Mouse (Mus musculus) midbrain, postnatal 0 days (tissue): ENCODE results near the gene Ptpn12. TPM values are rescaled to one million over a fixed set of nuclear protein-coding genes. Genes with fewer than 3 reads are reported as not detected.

Source experiments
- ATAC-seq: fragments of 200-750 bp; cut with Nextera tagmentation; 2 replicates; pipeline ENCODE4 v1.8.0; 2017; ENCODE audit warnings: moderate number of reproducible peaks, mild to moderate bottlenecking, moderate TSS enrichment, moderate library complexity; ENCODE audit not compliant: low FRiP score
- DNase-seq: peaks from one replicate; pipeline ENCODE4 v3.0.0-alpha.2; 2015; ENCODE audit warnings: low spot score
- H3K27ac ChIP-seq: fragments of 300-500 bp; sonication (generic); 2 replicates; pipeline ENCODE4 v1.5.1; 2014; ENCODE audit warnings: low read depth, mild to moderate bottlenecking, low read length, mixed read lengths
- H3K27me3 ChIP-seq: fragments of 300-500 bp; sonication (generic); 2 replicates; pipeline ENCODE4 v1.6.1; 2014; ENCODE audit warnings: low read length, control low read depth, mixed read lengths; ENCODE audit not compliant: insufficient read depth
- H3K36me3 ChIP-seq: fragments of 300-500 bp; sonication (generic); 2 replicates; pipeline ENCODE4 v1.6.1; 2014; ENCODE audit warnings: low read length, control low read depth, mixed read lengths; ENCODE audit not compliant: insufficient read depth
- H3K4me1 ChIP-seq: fragments of 300-500 bp; sonication (generic); 2 replicates; pipeline ENCODE4 v1.6.1; 2014; ENCODE audit warnings: mild to moderate bottlenecking, control low read depth, antibody characterized with exemption, low read length, mixed read lengths; ENCODE audit not compliant: insufficient read depth
- H3K4me2 ChIP-seq: fragments of 300-500 bp; sonication (generic); 2 replicates; pipeline ENCODE4 v1.6.1; 2014; ENCODE audit warnings: low read depth, mild to moderate bottlenecking, low read length, mixed read lengths; ENCODE audit not compliant: poor library complexity, severe bottlenecking
- H3K4me3 ChIP-seq: fragments of 300-500 bp; sonication (generic); 2 replicates; pipeline ENCODE4 v1.5.1; 2014; ENCODE audit warnings: low read depth, mild to moderate bottlenecking, low read length, moderate library complexity
- H3K9ac ChIP-seq: fragments of 300-500 bp; sonication (generic); replicated peaks from 2 replicates; pipeline ENCODE4 v1.6.1; 2014; ENCODE audit warnings: mild to moderate bottlenecking, low read length, moderate library complexity, mixed read lengths; ENCODE audit not compliant: poor library complexity, severe bottlenecking
- H3K9me3 ChIP-seq: fragments of 300-500 bp; sonication (generic); 2 replicates; pipeline ENCODE4 v1.6.1; 2016; ENCODE audit warnings: low read length, control low read depth
- CTCF ChIP-seq: IDR thresholded peaks from 2 replicates; pipeline ENCODE4 v1.5.1; 2016; ENCODE audit warnings: antibody characterized with exemption, mild to moderate bottlenecking
- WGBS: fragments of 180-500 bp; shearing (Covaris S2); extraction: QIAGEN DNeasy Blood & Tissue Kit; methylation state at CpG from one replicate; pipeline ENCODE4 v1.1.7; 2014; 5-methylcytosine and 5-hydroxymethylcytosine counted together
- polyA plus RNA-seq: library from polyadenylated mRNA; unstranded; fragments of >200 nt; fragmentation: Nextera tagmentation; extraction: Ambion mirVana; gene quantifications from 2 replicates; pipeline ENCODE4 v1.2.1, GENCODE M21; 2015
- total RNA-seq: library from RNA; depleted of rRNA; stranded (reverse); fragments of >200 nt; gene quantifications from 2 replicates; pipeline ENCODE4 v1.2.3, GENCODE M21; 2014

Ptpn12 gene
- total and polyA plus RNA-seq, 2 experiments from 2014 or later: 10.8 to 28.2 TPM

- no peaks in the 10 kb centered on the region for H3K27me3 ChIP-seq
- no peaks in the 10 kb centered on the region for H3K36me3 ChIP-seq
- no peaks in the 10 kb centered on the region for H3K9me3 ChIP-seq
- no peak overlapping the region for H3K27ac ChIP-seq
- no peak overlapping the region for H3K4me2 ChIP-seq
- H3K9ac ChIP-seq: no peak overlapping the region
- no peak overlapping the region for H3K4me3 ChIP-seq
- peaks cover 3% of the 10 kb centered on the region; the same call in 1 of the 2 replicates for H3K4me1 ChIP-seq
- 91% methylated on average over 4 of the region's 4 CpGs for WGBS
- TF ChIP-seq CTCF: no peak
- ATAC-seq (no peak), DNase-seq (no peak)
Observed at GRCm38 (mm10) chr5:21047114-21047513, 8.6 kb downstream of the Ptpn12 start.

DNA sequence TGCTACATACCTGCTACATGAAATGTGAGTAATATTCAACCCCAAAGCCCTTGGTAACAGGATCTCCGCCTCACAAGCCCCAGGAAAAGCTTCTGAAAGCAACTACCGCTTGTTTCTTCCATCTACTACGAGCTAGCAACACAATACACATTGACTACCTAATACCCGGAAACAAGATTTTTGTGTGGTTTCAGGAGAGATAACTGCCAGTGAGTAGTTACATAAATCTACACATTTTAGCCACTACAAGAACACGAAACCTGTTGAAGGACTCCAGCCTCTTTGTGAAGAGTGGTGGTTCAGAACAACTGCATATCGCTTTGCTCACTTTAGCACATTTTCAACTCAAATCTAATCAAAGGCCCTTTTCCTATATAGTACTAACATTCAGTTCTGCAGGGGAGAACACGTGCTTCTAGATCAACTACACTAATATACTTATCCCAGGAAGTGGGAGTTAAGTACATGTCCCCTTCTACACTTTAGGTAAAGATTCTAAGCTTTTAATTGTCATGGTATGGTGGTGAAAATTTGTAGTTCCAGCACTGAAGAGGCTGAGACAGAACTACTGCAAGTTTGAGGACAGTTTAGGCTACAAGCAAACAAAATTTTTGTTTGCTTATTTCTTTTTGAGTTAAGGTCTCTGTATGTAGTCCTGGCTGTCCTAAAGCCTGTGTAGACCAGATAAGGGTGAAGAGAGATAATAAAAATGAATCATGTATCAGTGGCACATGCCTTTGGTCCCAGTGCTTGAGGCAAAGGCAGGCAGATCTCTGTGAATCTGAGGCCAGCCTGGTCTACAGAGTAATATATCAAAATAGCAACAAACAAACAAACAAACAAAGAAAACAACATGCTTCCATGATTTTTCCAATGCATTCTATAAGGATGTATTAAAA lies 9.3 kb downstream of the Ptpn12 start:
- H3K4me3 ChIP-seq: no peak overlapping the region
- H3K27me3 ChIP-seq: no peaks in the 10 kb centered on the region
- no peak overlapping the region for H3K9ac ChIP-seq
- H3K27ac ChIP-seq: no peak overlapping the region
- H3K9me3 ChIP-seq: no peaks in the 10 kb centered on the region
- 89% methylated on average over 7 of the region's 7 CpGs for WGBS
- H3K4me1 ChIP-seq: no peaks in the 10 kb centered on the region
- TF ChIP-seq CTCF: no peak
- no peaks in the 10 kb centered on the region for H3K36me3 ChIP-seq
- DNase-seq (no peak), ATAC-seq (no peak)
- no peak overlapping the region for H3K4me2 ChIP-seq

- no peaks in the 10 kb centered on the region for H3K9me3 ChIP-seq
- no peak for TF ChIP-seq CTCF
- DNase-seq (no peak), ATAC-seq (no peak)
- no peak overlapping the region for H3K9ac ChIP-seq
- H3K4me2 ChIP-seq: no peak overlapping the region
- H3K36me3 ChIP-seq: no peaks in the 10 kb centered on the region
- no peaks in the 10 kb centered on the region for H3K4me1 ChIP-seq
- 98% methylated on average over 2 of the region's 2 CpGs for whole genome bisulfite sequencing
- H3K4me3 ChIP-seq: no peak overlapping the region
- no peak overlapping the region for H3K27ac ChIP-seq
- H3K27me3 ChIP-seq: no peaks in the 10 kb centered on the region
Observed at GRCm38 (mm10) chr5:21045462-21045861, 10.2 kb downstream of the Ptpn12 start.

DNA sequence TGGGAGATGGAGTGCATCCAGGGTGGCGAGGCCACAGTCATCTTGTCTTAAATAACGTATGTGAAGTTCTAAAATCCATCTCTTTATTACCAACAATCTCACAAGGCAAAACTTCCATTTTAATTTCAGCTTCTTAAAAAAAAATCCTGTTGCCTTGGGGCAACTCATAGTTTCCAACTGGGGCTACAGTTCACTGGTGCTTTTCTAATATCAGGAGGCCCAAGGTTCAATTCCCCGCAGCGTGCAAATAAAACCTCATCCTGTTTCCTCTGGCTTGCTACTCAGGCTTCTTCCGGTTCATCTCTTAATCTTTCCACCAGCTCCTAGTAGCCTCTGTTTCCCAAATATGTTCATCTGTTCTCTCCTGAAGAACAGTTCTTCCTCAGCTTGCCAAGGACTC lies 17.6 kb downstream of the Ptpn12 start:
- DNase-seq (no peak), ATAC-seq (no peak)
- no peak overlapping the region for H3K9ac ChIP-seq
- TF ChIP-seq CTCF: no peak
- no peaks in the 10 kb centered on the region for H3K36me3 ChIP-seq
- H3K4me1 ChIP-seq: no peaks in the 10 kb centered on the region
- no peak overlapping the region for H3K4me3 ChIP-seq
- no peak overlapping the region for H3K4me2 ChIP-seq
- no peak overlapping the region for H3K27ac ChIP-seq
- H3K9me3 ChIP-seq: no peaks in the 10 kb centered on the region
- no peaks in the 10 kb centered on the region for H3K27me3 ChIP-seq
- WGBS: 92% methylated on average over 5 of the region's 5 CpGs

- H3K9me3 ChIP-seq: no peaks in the 10 kb centered on the region
- H3K4me3 ChIP-seq: no peak overlapping the region
- H3K27ac ChIP-seq: no peak overlapping the region
- H3K36me3 ChIP-seq: no peaks in the 10 kb centered on the region
- ATAC-seq: no peak
- TF ChIP-seq CTCF: no peak
- WGBS: 89% methylated on average over 7 of the region's 7 CpGs
- no peaks in the 10 kb centered on the region for H3K4me1 ChIP-seq
- no peak overlapping the region for H3K9ac ChIP-seq
- no peak for DNase-seq
- no peaks in the 10 kb centered on the region for H3K27me3 ChIP-seq
- no peak overlapping the region for H3K4me2 ChIP-seq
Observed at GRCm38 (mm10) chr5:21035689-21036480, 19.8 kb downstream of the Ptpn12 start.
